Mouse (Mus musculus): Measurements from ENCODE around the gene Mpnd. TPM values are rescaled to one million over a fixed set of nuclear protein-coding genes. Genes with fewer than 3 reads are reported as not detected.
A peak's percentile ranks its signal among the peaks of the same experiment; 100 is the strongest.

The Mpnd gene
- polyA plus RNA-seq, 2 experiments, result 101 to 118 TPM

- Histone ChIP-seq H3K9ac (ENCODE audit: low read depth, low read length, severe bottlenecking) (peak overlapping the region; percentile 72), H3K4me3 (replicated peaks; ENCODE audit: low read length) (peak overlapping the region; percentile 82), H3K27ac (replicated peaks; ENCODE audit: low read depth, low read length) (peak overlapping the region; percentile 85), H3K27me3 (ENCODE audit: control insufficient read depth, insufficient read depth, low read length) (no peaks in the 10 kb centered on the region), H3K9me3 (ENCODE audit: control insufficient read depth, low read length) (no peaks in the 10 kb centered on the region), H3K4me2 (replicated peaks; ENCODE audit: low read depth, low read length, severe bottlenecking) (peak overlapping the region; percentile 100), H3K36me3 (ENCODE audit: control insufficient read depth, insufficient read depth, low read length) (peaks cover 23% of the 10 kb centered on the region), H3K4me1 (ENCODE audit: control insufficient read depth, insufficient read depth, low read length) (peaks cover 14% of the 10 kb centered on the region)
- 2% methylated on average over 51 of the region's 62 CpGs for WGBS
- DNase-seq (ENCODE audit: low spot score) (peak; percentile 91), ATAC-seq (ENCODE audit: low FRiP score, low read depth) (peak; percentile 87)
- peak; percentile 98 for TF ChIP-seq POLR2A (IDR thresholded peaks at IDR 0.05; ENCODE audit: borderline replicate concordance, extremely low read depth, insufficient read depth, insufficient read length)
These were observed 3.8 kb downstream of the Mpnd start for GRCm38 (mm10) chr17:56009088-56009961.

- no peak for TF ChIP-seq POLR2A (IDR thresholded peaks at IDR 0.05; ENCODE audit: borderline replicate concordance, extremely low read depth, insufficient read depth, insufficient read length)
- Histone ChIP-seq H3K4me3 (replicated peaks; ENCODE audit: low read length) (peak overlapping the region; percentile 82), H3K36me3 (ENCODE audit: control insufficient read depth, insufficient read depth, low read length) (peaks cover 27% of the 10 kb centered on the region), H3K9me3 (ENCODE audit: control insufficient read depth, low read length) (no peaks in the 10 kb centered on the region), H3K4me1 (ENCODE audit: control insufficient read depth, insufficient read depth, low read length) (peaks cover 14% of the 10 kb centered on the region), H3K27me3 (ENCODE audit: control insufficient read depth, insufficient read depth, low read length) (no peaks in the 10 kb centered on the region), H3K4me2 (replicated peaks; ENCODE audit: low read depth, low read length, severe bottlenecking) (peak overlapping the region; percentile 100), H3K27ac (replicated peaks; ENCODE audit: low read depth, low read length) (no peak overlapping the region), H3K9ac (ENCODE audit: low read depth, low read length, severe bottlenecking) (peak overlapping the region; percentile 72)
- DNase-seq (ENCODE audit: low spot score) (no peak), ATAC-seq (ENCODE audit: low FRiP score, low read depth) (no peak)
- WGBS, result 31% methylated on average over 2 of the region's 2 CpGs
These were observed 4.4 kb downstream of the Mpnd start for GRCm38 (mm10) chr17:56009962-56010240.

- ATAC-seq (ENCODE audit: low FRiP score, low read depth) (no peak), DNase-seq (ENCODE audit: low spot score) (no peak)
- Histone ChIP-seq H3K4me1 (ENCODE audit: control insufficient read depth, insufficient read depth, low read length) (peaks cover 14% of the 10 kb centered on the region), H3K9ac (ENCODE audit: low read depth, low read length, severe bottlenecking) (peak overlapping the region; percentile 72; the same call in 1 of the 2 replicates), H3K27me3 (ENCODE audit: control insufficient read depth, insufficient read depth, low read length) (no peaks in the 10 kb centered on the region), H3K9me3 (ENCODE audit: control insufficient read depth, low read length) (no peaks in the 10 kb centered on the region), H3K4me2 (replicated peaks; ENCODE audit: low read depth, low read length, severe bottlenecking) (peak overlapping the region; percentile 100), H3K27ac (replicated peaks; ENCODE audit: low read depth, low read length) (no peak overlapping the region), H3K4me3 (replicated peaks; ENCODE audit: low read length) (peak overlapping the region; percentile 82), H3K36me3 (ENCODE audit: control insufficient read depth, insufficient read depth, low read length) (peaks cover 31% of the 10 kb centered on the region)
- 60% methylated on average over 14 of the region's 14 CpGs for WGBS
- no peak for TF ChIP-seq POLR2A (IDR thresholded peaks at IDR 0.05; ENCODE audit: borderline replicate concordance, extremely low read depth, insufficient read depth, insufficient read length)
These were observed 4.7 kb downstream of the Mpnd start for GRCm38 (mm10) chr17:56010255-56010654.

GRCm38 (mm10) chr17:56010681-56011080 lies 5.2 kb downstream of the Mpnd start:
- H3K9ac ChIP-seq (ENCODE audit: low read depth, low read length, severe bottlenecking), result no peak overlapping the region
- H3K27ac ChIP-seq (replicated peaks; ENCODE audit: low read depth, low read length), result no peak overlapping the region
- no peaks in the 10 kb centered on the region for H3K27me3 ChIP-seq (ENCODE audit: control insufficient read depth, insufficient read depth, low read length)
- DNase-seq (ENCODE audit: low spot score) (no peak), ATAC-seq (ENCODE audit: low FRiP score, low read depth) (no peak)
- peaks cover 35% of the 10 kb centered on the region for H3K36me3 ChIP-seq (ENCODE audit: control insufficient read depth, insufficient read depth, low read length)
- no peak for TF ChIP-seq POLR2A (IDR thresholded peaks at IDR 0.05; ENCODE audit: borderline replicate concordance, extremely low read depth, insufficient read depth, insufficient read length)
- WGBS, result 10% methylated on average over 9 of the region's 9 CpGs
- peak overlapping the region; percentile 100 for H3K4me2 ChIP-seq (replicated peaks; ENCODE audit: low read depth, low read length, severe bottlenecking)
- H3K4me3 ChIP-seq (replicated peaks; ENCODE audit: low read length), result no peak overlapping the region
- H3K4me1 ChIP-seq (ENCODE audit: control insufficient read depth, insufficient read depth, low read length), result peaks cover 14% of the 10 kb centered on the region
- H3K9me3 ChIP-seq (ENCODE audit: control insufficient read depth, low read length), result no peaks in the 10 kb centered on the region

GRCm38 (mm10) chr17:56011441-56011840 lies 5.9 kb downstream of the Mpnd start:
- no peak for TF ChIP-seq POLR2A (IDR thresholded peaks at IDR 0.05; ENCODE audit: borderline replicate concordance, extremely low read depth, insufficient read depth, insufficient read length)
- H3K36me3 ChIP-seq (ENCODE audit: control insufficient read depth, insufficient read depth, low read length), result peaks cover 43% of the 10 kb centered on the region

More at GRCm38 (mm10) chr17:56011441-56011840, 5.9 kb downstream of the Mpnd start:
- Histone ChIP-seq H3K4me3 (replicated peaks; ENCODE audit: low read length) (no peak overlapping the region), H3K9ac (ENCODE audit: low read depth, low read length, severe bottlenecking) (no peak overlapping the region), H3K9me3 (ENCODE audit: control insufficient read depth, low read length) (no peaks in the 10 kb centered on the region), H3K4me1 (ENCODE audit: control insufficient read depth, insufficient read depth, low read length) (peaks cover 14% of the 10 kb centered on the region), H3K27ac (replicated peaks; ENCODE audit: low read depth, low read length) (no peak overlapping the region), H3K27me3 (ENCODE audit: control insufficient read depth, insufficient read depth, low read length) (no peaks in the 10 kb centered on the region), H3K4me2 (replicated peaks; ENCODE audit: low read depth, low read length, severe bottlenecking) (no peak overlapping the region)
- ATAC-seq (ENCODE audit: low FRiP score, low read depth) (no peak), DNase-seq (ENCODE audit: low spot score) (no peak)
- WGBS, result 90% methylated on average over 7 of the region's 7 CpGs
